Mouse (Mus musculus): Measurements from ENCODE around the gene Shisa7. TPM values are rescaled to one million over a fixed set of nuclear protein-coding genes. Genes with fewer than 3 reads are reported as not detected.

The Shisa7 gene
- polyA plus RNA-seq, 1 experiment from 2014 or later: not detected

Other genes starting within 250 kb of the Shisa7 start
- not detected in 2 replicates for gene Ptprh, start 240.7 kb downstream of the Shisa7 start, polyA plus RNA-seq (2016; fragmentation: Nextera tagmentation; extraction: Ambion mirVana)
- 25.7 and 26.1 TPM in 2 replicates for gene Tmem86b, start 213.3 kb downstream of the Shisa7 start, polyA plus RNA-seq (2016; fragmentation: Nextera tagmentation; extraction: Ambion mirVana)
- gene Ppp6r1, start 185.7 kb downstream of the Shisa7 start, polyA plus RNA-seq (2016; fragmentation: Nextera tagmentation; extraction: Ambion mirVana): 12.0 and 12.7 TPM in 2 replicates
- 90.8 and 95.6 TPM in 2 replicates for gene Hspbp1, start 159.6 kb downstream of the Shisa7 start, polyA plus RNA-seq (2016; fragmentation: Nextera tagmentation; extraction: Ambion mirVana)
- 0.19 and 0.29 TPM in 2 replicates for gene Brsk1, start 154.1 kb downstream of the Shisa7 start, polyA plus RNA-seq (2016; fragmentation: Nextera tagmentation; extraction: Ambion mirVana)
- 0.08 and 0.12 TPM in 2 replicates for gene Tmem150b, start 119.4 kb downstream of the Shisa7 start, polyA plus RNA-seq (2016; fragmentation: Nextera tagmentation; extraction: Ambion mirVana)
- gene Kmt5c, start 104.6 kb downstream of the Shisa7 start, polyA plus RNA-seq (2016; fragmentation: Nextera tagmentation; extraction: Ambion mirVana): 79.0 and 79.5 TPM in 2 replicates
- gene Cox6b2, start 91.6 kb downstream of the Shisa7 start, polyA plus RNA-seq (2016; fragmentation: Nextera tagmentation; extraction: Ambion mirVana): 152 and 159 TPM in 2 replicates
- not detected in 2 replicates for gene Fam71e2, start 73.4 kb downstream of the Shisa7 start, polyA plus RNA-seq (2016; fragmentation: Nextera tagmentation; extraction: Ambion mirVana)
- gene Il11, start 61.8 kb downstream of the Shisa7 start, polyA plus RNA-seq (2016; fragmentation: Nextera tagmentation; extraction: Ambion mirVana): 0.06 TPM in 1 of 2 replicates, not detected in the other
- 0.46 TPM in 1 of 2 replicates, not detected in the other for gene Tmem190, start 61.8 kb downstream of the Shisa7 start, polyA plus RNA-seq (2016; fragmentation: Nextera tagmentation; extraction: Ambion mirVana)
- gene Tmem238, start 55.0 kb downstream of the Shisa7 start, polyA plus RNA-seq (2016; fragmentation: Nextera tagmentation; extraction: Ambion mirVana): 18.9 and 19.2 TPM in 2 replicates
- gene Rpl28, start 51.8 kb downstream of the Shisa7 start, polyA plus RNA-seq (2016; fragmentation: Nextera tagmentation; extraction: Ambion mirVana): 397 and 413 TPM in 2 replicates
- gene Ube2s, start 32.1 kb downstream of the Shisa7 start, polyA plus RNA-seq (2016; fragmentation: Nextera tagmentation; extraction: Ambion mirVana): 353 and 370 TPM in 2 replicates
- 3.5 and 3.9 TPM in 2 replicates for gene Isoc2b, start 25.6 kb upstream of the Shisa7 start, polyA plus RNA-seq (2016; fragmentation: Nextera tagmentation; extraction: Ambion mirVana)
- 0.62 and 0.95 TPM in 2 replicates for gene Isoc2a, start 32.5 kb upstream of the Shisa7 start, polyA plus RNA-seq (2016; fragmentation: Nextera tagmentation; extraction: Ambion mirVana)
- 0.10 TPM in 1 of 2 replicates, not detected in the other for gene Gm36210, start 61.8 kb upstream of the Shisa7 start, polyA plus RNA-seq (2016; fragmentation: Nextera tagmentation; extraction: Ambion mirVana)
- gene Zfp628, start 70.5 kb upstream of the Shisa7 start, polyA plus RNA-seq (2016; fragmentation: Nextera tagmentation; extraction: Ambion mirVana): 2.4 and 2.7 TPM in 2 replicates
- gene Nat14, start 77.3 kb upstream of the Shisa7 start, polyA plus RNA-seq (2016; fragmentation: Nextera tagmentation; extraction: Ambion mirVana): 0.54 and 0.67 TPM in 2 replicates
- gene Ssc5d, start 81.1 kb upstream of the Shisa7 start, polyA plus RNA-seq (2016; fragmentation: Nextera tagmentation; extraction: Ambion mirVana): 0.13 and 0.19 TPM in 2 replicates
- gene Sbk2, start 119.7 kb upstream of the Shisa7 start, polyA plus RNA-seq (2016; fragmentation: Nextera tagmentation; extraction: Ambion mirVana): not detected in 2 replicates
- gene Sbk3, start 126.5 kb upstream of the Shisa7 start, polyA plus RNA-seq (2016; fragmentation: Nextera tagmentation; extraction: Ambion mirVana): not detected in 2 replicates
- gene Zfp579, start 151.5 kb upstream of the Shisa7 start, polyA plus RNA-seq (2016; fragmentation: Nextera tagmentation; extraction: Ambion mirVana): 6.4 and 6.9 TPM in 2 replicates
- gene Zfp524, start 169.7 kb upstream of the Shisa7 start, polyA plus RNA-seq (2016; fragmentation: Nextera tagmentation; extraction: Ambion mirVana): 11.5 and 11.7 TPM in 2 replicates
- gene Fiz1, start 170.0 kb upstream of the Shisa7 start, polyA plus RNA-seq (2016; fragmentation: Nextera tagmentation; extraction: Ambion mirVana): 29.4 TPM in 2 replicates
- gene Gm44973, start 170.8 kb upstream of the Shisa7 start, polyA plus RNA-seq (2016; fragmentation: Nextera tagmentation; extraction: Ambion mirVana): 0.62 and 1.0 TPM in 2 replicates
- gene Zfp865, start 175.7 kb upstream of the Shisa7 start, polyA plus RNA-seq (2016; fragmentation: Nextera tagmentation; extraction: Ambion mirVana): 2.6 and 2.7 TPM in 2 replicates
- gene Ccdc106, start 175.9 kb upstream of the Shisa7 start, polyA plus RNA-seq (2016; fragmentation: Nextera tagmentation; extraction: Ambion mirVana): 2.2 and 2.4 TPM in 2 replicates
- gene 4632433K11Rik, start 189.4 kb upstream of the Shisa7 start, polyA plus RNA-seq (2016; fragmentation: Nextera tagmentation; extraction: Ambion mirVana): not detected in 2 replicates
- gene Zfp784, start 193.8 kb upstream of the Shisa7 start, polyA plus RNA-seq (2016; fragmentation: Nextera tagmentation; extraction: Ambion mirVana): 1.1 and 1.3 TPM in 2 replicates
- 5.2 and 5.6 TPM in 2 replicates for gene Zfp580, start 206.8 kb upstream of the Shisa7 start, polyA plus RNA-seq (2016; fragmentation: Nextera tagmentation; extraction: Ambion mirVana)
- gene U2af2, start 217.4 kb upstream of the Shisa7 start, polyA plus RNA-seq (2016; fragmentation: Nextera tagmentation; extraction: Ambion mirVana): 97.6 and 109 TPM in 2 replicates
- 66.2 and 69.1 TPM in 2 replicates for gene Epn1, start 235.5 kb upstream of the Shisa7 start, polyA plus RNA-seq (2016; fragmentation: Nextera tagmentation; extraction: Ambion mirVana)